Mouse (Mus musculus) testis, adult 2 months (tissue): Measurements from ENCODE around the gene Ryr3.

ENCODE experiments used
- CTCF ChIP-seq: fragments of 200-500 bp; IDR thresholded peaks from 2 replicates; pipeline ENCODE4 v1.5.1; 2012; ENCODE audit warnings: low read depth, mild to moderate bottlenecking, inconsistent platforms, low read length, moderate library complexity; ENCODE audit not compliant: control insufficient read depth, insufficient read depth, insufficient replicate concordance
- POLR2A ChIP-seq: fragments of 200-500 bp; IDR thresholded peaks from 2 replicates; pipeline ENCODE4 v1.6.1; 2012; ENCODE audit warnings: low read depth, mild to moderate bottlenecking, inconsistent platforms, low read length, moderate library complexity; ENCODE audit not compliant: control insufficient read depth

DNA sequence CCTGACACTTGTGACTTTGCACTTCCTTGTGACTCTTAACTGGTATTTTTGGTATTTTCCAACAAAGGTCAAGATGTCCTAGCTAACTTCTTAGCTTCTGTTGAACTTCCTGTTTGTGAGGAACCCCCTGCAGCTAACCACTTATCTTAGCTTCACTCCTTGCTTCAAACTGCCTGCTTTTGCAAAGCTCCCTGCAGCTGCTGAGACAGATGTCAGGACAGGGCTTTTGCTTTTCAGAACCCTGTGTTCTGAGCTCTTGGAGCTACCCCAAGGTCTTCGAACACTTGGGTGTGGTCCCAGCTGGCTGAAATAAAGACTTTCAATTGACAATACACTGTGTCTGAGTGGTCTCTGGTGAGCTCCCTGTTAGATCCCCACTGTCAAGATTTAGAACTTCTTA, 540.2 kb downstream of the Ryr3 start:
- TF ChIP-seq POLR2A, result no peak
- no peak for TF ChIP-seq CTCF
